ENCODE assay signal across 17 mouse cellular contexts in the genomic region with DNA sequence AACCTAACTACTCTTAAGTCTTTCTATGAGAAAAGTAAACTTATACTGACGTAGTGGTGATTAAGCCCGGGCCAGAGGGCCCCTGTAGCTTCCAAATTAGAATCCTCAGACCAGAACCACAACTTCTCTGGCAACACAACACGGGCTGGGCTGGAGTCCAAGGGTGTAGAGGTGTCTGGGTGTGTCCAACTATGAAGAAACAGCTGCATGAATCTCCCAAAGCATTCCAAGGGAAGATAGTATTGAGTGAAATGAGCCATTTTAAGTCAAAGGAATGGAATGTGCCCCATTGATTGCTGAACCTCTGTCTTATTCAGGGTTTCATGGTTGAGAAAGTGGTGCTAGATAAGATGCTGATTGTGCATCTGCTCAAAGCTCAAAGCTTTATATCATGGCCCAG. TPM values are rescaled to one million over a fixed set of nuclear protein-coding genes. Genes with fewer than 3 reads are reported as not detected.
A peak's percentile ranks its signal among the peaks of the same experiment; 100 is the strongest.
DNase-seq lines count a peak whose midpoint lies in the region; ATAC-seq lines count a peak whose summit lies in the region.
"Had no signal": no experiment of that assay in that cellular context is flagged by ENCODE, and none has a peak within 500 bp of the region (broad histone marks: within the 10 kb centered on the region; RNA-seq: fewer than 3 reads in every experiment).

No protein-coding gene starts in this region.

- peak; percentile 92 for DNase-seq in 3T3-L1 (ENCODE audit: low read depth, low spot score)
- peak; percentile 85 for DNase-seq in Muller cell, postnatal 12 days (ENCODE audit: inconsistent ontology term)
- peak; percentile 68 for DNase-seq in gastrocnemius, postnatal 14 days
- DNase-seq in heart, postnatal 4 days = peak; percentile 33
- no peak for DNase-seq in adrenal gland, postnatal 36 days
- DNase-seq: cerebellum, adult 9-11 months; kidney, postnatal 14 days; layer of hippocampus, postnatal 36 days; midbrain, embryonic 14.5 days; thymus, postnatal 4 days had no signal

- intact Hi-C loops in gastrocnemius, postnatal 14 days (cut with DNase I; ENCODE audit: low total_unique reads) = no loop called here

- no peaks in the 10 kb centered on the region for H3K36me3 ChIP-seq in kidney, embryonic 15.5 days
- H3K36me3 ChIP-seq: limb, embryonic 13.5 days; lung, embryonic 15.5 days; neural tube, embryonic 12.5 days had no signal

- H3K27ac ChIP-seq in kidney, embryonic 15.5 days = no peak overlapping the region
- H3K27ac ChIP-seq: forebrain, embryonic 13.5 days; limb, embryonic 13.5 days; lung, embryonic 15.5 days; neural tube, embryonic 12.5 days; stomach, postnatal 0 days had no signal

- H3K4me1 ChIP-seq in kidney, embryonic 15.5 days = no peaks in the 10 kb centered on the region
- H3K4me1 ChIP-seq: forebrain, embryonic 13.5 days; limb, embryonic 13.5 days; lung, embryonic 15.5 days; neural tube, embryonic 12.5 days had no signal

- H3K4me3 ChIP-seq in kidney, embryonic 15.5 days (replicated peaks) = no peak overlapping the region
- H3K4me3 ChIP-seq: forebrain, embryonic 13.5 days; limb, embryonic 13.5 days; lung, embryonic 15.5 days; neural tube, embryonic 12.5 days had no signal

- H3K4me2 ChIP-seq in kidney, embryonic 15.5 days = no peak overlapping the region
- H3K4me2 ChIP-seq: forebrain, embryonic 13.5 days; limb, embryonic 13.5 days; lung, embryonic 15.5 days; neural tube, embryonic 12.5 days had no signal

- H3K9me3 ChIP-seq in kidney, embryonic 15.5 days (replicated peaks) = no peaks in the 10 kb centered on the region
- H3K9me3 ChIP-seq: forebrain, embryonic 13.5 days; limb, embryonic 13.5 days; lung, embryonic 15.5 days; neural tube, embryonic 12.5 days had no signal

- 78% methylated on average over 3 of the region's 3 CpGs for WGBS in kidney, embryonic 15.5 days

- ATAC-seq in inflammation-experienced regulatory T-cells, adult 6 months = no peak
- no peak for ATAC-seq in kidney, embryonic 15.5 days (replicated peaks; ENCODE audit: low FRiP score)
- ATAC-seq: forebrain, embryonic 13.5 days had no signal

- H3K27me3 ChIP-seq in kidney, embryonic 15.5 days = no peaks in the 10 kb centered on the region
- H3K27me3 ChIP-seq: forebrain, embryonic 13.5 days; limb, embryonic 13.5 days; lung, embryonic 15.5 days; neural tube, embryonic 12.5 days had no signal

- no peak overlapping the region for H3K9ac ChIP-seq in kidney, embryonic 15.5 days
- H3K9ac ChIP-seq: forebrain, embryonic 13.5 days; limb, embryonic 13.5 days; lung, embryonic 15.5 days; neural tube, embryonic 12.5 days had no signal

RNA-seq across cellular contexts. Expression of gene Cnga2, which starts 52.4 kb away (rescaled TPM):
- under 1 TPM in 1 of 2 experiments, not detected in 1; 0.07 TPM for total RNA-seq in gastrocnemius, postnatal 14 days (2021)
- total RNA-seq in heart, postnatal 4 days (2021) = under 1 TPM; 0.16 to 0.79 TPM
- under 1 TPM in 1 of 3 experiments, not detected in 2; 0.44 TPM for polyA plus RNA-seq in inflammation-experienced regulatory T-cells, adult 6 months (2017; shearing (Covaris generic))
- 0.09 and 0.17 TPM in 2 replicates for polyA plus RNA-seq in kidney, embryonic 15.5 days (2015; fragmentation: Nextera tagmentation; extraction: Ambion mirVana)
- not detected for total RNA-seq in adrenal gland, postnatal 36 days (2021)
- total RNA-seq: layer of hippocampus, postnatal 36 days had no signal

Comparison
In these comparisons a context has a peak if more than half of its experiments do, and no peak if none do; other contexts are left out.
1. DNase-seq: peak in 3T3-L1 (single experiment), Muller cell, postnatal 12 days (single experiment), gastrocnemius, postnatal 14 days (single experiment) and heart, postnatal 4 days (single experiment); none in adrenal gland, postnatal 36 days (0 of 2).